Mouse (Mus musculus) gastrocnemius, postnatal 10 days (tissue): ENCODE data around the gene Ctdspl. TPM values are rescaled to one million over a fixed set of nuclear protein-coding genes. Genes with fewer than 3 reads are reported as not detected.
A peak's percentile ranks its signal among the peaks of the same experiment; 100 is the strongest.

Source experiments
- DNase-seq: peaks from one replicate; pipeline ENCODE4 v3.0.0; 2021; ENCODE audit warnings: mixed read lengths
- long read RNA-seq, 2 experiments: library from polyadenylated mRNA; stranded (forward); transcript quantifications; one replicate each; pipeline ENCODE4 v2.0.0; 2021
- total RNA-seq, 2 experiments: library from RNA; stranded (reverse); gene quantifications; 2 replicates each; pipeline ENCODE4 v1.2.3; 2021

Gene Ctdspl
- total RNA-seq = 10 to 100 TPM; 14.5 to 14.6 TPM
- long read RNA-seq, experiment 1, full-length matches to known transcripts = 7 of 11 reads
- long read RNA-seq, experiment 1, partial matches to known transcripts = 0 of 11 reads
- long read RNA-seq, experiment 1, other reads (novel, unspliced or antisense) = 4 of 11 reads
- long read RNA-seq, experiment 2, full-length matches to known transcripts = 9 of 13 reads
- long read RNA-seq, experiment 2, partial matches to known transcripts = 0 of 13 reads
- long read RNA-seq, experiment 2, other reads (novel, unspliced or antisense) = 4 of 13 reads

DNA sequence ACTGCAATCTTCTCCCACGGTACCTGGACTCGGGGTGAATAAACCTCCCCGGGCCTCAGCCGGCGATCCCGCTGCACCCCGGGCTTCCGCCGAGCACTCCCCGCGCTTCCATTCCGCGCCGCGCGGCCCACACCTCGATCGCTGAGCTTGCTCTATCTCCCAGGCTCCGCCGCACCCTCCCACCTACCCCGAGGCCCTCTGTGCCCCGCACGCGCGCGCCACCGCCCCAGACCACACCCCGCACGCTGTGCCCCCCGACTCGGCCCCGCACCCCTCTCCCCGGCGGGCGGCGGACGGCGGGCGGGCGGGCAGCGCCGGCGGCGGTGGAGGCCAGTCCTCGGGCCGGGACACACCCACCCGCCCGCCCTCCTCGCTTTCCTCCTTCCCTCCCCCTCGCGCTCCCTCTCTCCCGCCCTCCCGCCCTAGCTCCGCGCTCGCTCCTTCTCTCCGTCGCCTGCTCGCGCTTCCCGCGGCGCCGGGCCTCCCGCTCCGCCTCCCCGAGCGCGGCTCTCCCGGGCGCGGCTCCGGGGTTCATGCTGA is at the start of gene Ctdspl:
TSS of gene Ctdspl (plus strand) at position 343 of the 540 bp plus-strand sequence.
- DNase-seq = peak; percentile 57

DNA sequence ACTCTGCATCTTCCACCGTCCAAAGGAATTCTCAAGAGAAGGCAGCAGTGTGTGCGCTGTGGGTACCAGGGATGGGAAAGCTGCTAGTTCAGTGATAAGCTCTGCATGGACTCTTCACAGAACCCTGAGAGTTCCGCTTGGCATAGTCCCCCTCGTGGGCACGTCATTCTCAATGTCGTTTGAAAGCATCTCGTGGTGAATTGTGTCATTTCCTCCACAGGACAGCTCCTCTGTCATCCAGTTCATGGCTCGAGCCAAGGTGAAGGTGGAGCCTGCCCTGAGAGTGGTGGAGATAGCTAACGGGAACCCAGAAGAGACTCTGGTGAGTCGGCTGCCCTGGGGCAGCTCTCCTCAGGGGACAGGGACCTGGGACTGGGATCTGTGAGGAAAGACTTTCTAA is 49.4 kb upstream of the Ctdspl start:
- no peak for DNase-seq

DNA sequence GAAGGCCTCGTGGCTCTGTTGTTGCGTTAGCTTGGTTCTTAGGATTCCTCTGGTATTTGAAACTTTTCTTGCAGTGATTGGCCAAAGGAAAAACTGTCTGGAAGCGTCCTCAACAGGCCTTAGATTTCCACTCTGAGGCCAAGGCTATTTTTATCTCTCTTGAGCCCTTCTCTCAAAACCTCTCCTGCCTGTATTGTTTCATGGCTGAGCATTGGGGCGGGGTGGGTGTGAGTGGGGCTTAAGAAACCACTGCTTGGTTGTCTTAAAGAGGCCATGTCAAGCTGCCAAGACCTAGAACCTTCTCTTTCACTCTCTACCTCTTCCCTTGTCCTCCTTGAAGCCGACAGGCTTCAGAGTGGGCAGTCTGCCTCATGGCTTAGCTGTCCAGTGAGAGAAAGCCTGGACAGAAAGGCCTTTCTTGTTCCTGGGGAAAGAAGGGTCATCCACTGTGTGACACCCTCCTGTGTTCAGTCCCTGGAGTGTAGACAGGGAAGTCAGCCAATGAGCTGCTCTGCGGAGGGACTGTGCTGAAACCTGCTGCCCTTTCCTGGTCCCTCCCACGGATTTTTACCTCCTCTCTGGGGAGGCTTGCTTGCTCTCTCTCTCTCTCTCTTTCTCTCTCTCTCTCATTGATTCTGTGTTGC is 48.8 kb upstream of the Ctdspl start:
- DNase-seq = no peak

DNA sequence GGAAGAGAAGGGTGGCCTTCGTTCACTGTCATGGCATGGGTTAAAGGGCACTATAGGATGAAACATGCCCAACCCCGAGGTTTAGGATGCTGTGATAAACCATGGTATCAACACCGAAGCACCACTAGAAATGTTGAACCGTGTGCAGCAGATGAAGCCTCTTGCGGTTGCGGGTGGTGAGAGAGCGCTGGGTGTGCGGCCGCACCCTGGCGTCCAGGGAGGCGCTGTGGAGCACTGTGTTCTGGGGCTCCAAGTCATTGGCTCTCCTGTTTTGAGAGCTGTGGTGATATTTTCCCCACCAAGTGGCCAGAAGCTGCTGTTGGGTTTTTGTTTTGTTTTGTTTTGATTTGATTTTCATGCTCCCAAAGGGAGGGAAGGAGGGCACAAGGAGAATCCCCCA is 47.7 kb upstream of the Ctdspl start:
- DNase-seq = no peak

DNA sequence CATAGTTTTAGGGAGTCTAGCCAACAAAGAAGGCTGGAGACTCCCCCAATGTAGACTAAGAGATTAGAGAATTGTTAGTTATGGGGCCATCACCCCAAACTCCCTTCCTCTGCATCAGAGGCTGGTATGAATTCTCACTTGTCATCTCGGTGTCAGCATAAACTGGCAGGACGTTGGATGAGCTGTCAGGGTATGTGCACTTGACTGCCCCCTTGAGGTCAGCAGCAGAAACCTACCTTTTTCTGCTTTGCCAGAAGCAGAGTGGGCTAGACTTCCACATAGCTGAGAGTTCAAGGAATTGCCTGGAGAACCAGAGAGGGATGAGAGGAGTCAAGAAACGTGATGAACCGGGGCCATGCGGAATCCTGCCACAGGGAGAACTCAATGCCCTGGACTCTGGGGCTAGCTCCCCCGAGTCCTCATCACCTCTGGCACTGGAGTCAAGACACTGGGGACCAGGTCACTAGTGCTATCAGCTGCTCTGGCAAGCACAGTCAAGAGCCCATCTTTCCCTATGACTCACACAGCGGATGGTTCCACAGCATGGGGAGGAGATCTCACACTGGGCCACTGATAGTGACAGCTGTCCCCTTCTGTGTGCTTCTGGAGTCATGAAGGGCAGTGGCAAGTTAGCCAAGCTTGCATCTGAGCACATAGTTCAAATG is 44.8 kb upstream of the Ctdspl start:
- no peak for DNase-seq

DNA sequence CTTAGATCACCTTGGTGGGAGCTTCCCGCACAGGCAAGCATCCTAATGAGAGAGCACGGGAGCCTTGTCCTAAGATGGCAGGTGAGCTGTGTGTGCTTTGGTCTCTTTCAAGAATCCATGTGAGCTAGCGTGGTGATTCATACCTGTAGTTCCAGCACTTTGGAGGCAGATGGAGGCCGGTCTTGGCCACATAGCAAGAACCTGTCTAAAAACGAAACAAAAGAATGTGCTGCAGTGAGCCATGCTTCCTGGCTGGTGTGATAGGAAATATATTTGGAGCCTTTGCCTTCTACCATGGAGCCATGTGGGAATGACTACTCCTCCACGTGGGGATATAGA is 44.3 kb upstream of the Ctdspl start:
- DNase-seq = no peak

DNA sequence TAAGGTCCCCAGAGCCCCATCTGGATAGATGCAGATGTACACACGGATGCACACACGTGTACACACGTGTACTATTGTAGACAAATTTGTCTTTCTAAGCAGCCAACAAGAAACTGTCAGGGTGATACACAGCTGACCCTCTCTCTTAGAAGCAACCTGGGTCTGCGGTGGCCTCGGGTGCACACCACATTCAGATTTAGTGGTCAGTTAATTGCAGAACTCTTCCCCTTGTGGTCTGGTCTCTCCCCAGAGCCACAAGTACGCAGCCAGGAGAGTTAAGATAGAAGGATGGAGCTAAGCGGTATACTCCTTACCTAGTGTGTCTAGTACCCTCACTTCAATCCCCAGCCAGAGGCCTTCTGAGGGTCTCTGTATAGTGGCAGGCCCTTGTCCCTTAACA is 43.1 kb upstream of the Ctdspl start:
- DNase-seq = no peak

DNA sequence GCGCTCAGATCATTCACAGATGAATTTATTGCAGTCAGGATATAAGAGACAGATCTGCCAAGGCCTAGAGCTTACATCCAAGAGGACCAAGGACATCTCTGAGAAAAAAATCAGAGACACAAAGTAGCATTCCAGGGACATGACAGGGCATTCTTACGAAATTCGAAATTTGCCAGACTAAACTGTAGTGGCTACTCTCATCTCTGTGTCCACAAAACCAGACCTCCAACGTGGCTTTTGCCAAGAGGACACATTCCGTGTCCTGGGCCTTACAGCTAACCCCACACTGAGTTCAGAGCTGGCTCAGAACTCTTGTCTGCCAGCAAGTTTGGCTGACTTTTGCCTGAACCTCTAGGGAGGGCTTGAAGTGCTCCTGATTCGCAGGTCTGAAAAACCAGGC is 40.5 kb upstream of the Ctdspl start:
- no peak for DNase-seq

DNA sequence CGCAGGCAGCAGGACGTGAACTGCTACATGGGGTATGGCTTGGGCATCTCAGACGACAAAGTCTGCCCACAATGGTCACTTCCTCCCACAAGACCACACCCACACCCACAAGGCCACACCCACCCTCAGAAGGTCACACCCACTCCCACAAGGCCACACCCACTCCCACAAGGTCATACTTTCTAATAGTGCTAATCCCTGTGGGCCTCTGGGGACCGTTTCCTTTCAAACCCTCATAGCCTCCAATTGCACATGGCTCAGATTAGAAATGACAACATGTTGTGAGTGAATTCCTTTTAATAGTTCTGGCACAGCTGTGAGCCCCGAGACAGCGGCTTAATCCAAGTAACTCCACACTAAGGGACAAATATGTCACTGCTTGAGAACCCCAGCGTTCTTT is 39.1 kb upstream of the Ctdspl start:
- DNase-seq = peak; percentile 27

DNA sequence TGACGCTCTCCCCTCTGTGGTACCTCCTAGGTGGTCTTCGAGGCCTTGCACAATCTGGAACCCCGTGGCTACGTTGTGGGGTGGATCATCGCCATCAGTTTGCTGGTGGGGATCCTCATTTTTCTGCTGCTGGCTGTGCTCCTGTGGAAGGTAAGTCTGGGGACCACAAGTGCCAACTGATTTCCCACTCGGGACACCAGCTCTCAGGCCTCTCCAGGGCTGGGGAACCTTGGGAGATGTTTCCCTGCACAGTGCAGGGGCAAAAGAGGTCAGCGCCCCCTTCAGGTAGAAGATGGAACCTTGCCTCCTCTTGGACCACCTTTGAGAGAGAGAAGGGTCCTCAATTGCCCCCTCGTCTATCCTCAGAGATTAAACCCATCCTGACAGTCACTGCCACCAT is 38.5 kb upstream of the Ctdspl start:
- no peak for DNase-seq

DNA sequence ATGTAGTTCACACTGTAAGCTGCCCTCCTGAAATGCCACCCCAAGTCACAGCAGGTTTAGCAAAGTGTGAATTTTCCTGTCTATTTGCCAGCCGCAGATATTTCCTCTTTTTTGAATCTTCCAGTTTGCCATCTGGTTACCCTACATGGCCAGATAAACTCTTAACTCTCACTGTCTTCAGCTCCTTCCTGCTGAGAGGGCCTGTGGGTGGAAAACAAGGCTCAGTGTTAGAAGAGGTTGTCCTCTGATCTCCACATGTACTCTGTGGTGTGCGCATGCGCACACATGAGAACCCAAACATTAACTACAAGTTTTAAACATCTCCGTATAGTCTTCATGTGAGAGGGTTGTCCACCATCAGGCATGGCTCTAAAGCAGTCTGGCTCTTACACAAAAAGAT is 36.1 kb upstream of the Ctdspl start:
- DNase-seq = no peak

DNA sequence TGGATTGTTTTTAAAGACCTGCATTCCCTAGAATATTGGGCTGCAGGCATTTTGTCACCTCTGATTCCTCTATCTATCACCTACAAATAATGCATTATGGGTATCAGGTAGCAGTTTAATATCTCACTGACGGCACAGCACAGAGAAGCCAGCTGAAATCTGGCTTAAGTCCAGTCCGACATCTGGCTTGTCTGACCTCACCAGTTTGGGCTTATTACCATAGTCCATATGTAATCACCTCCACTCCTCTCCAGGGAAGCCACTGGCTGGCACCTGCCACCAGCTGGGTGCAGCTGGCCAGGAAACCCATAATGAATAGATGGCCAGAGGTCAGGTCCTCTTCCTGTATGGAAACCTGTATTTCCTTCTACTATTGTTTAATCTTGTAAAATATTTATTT is 35.6 kb upstream of the Ctdspl start:
- no peak for DNase-seq

DNA sequence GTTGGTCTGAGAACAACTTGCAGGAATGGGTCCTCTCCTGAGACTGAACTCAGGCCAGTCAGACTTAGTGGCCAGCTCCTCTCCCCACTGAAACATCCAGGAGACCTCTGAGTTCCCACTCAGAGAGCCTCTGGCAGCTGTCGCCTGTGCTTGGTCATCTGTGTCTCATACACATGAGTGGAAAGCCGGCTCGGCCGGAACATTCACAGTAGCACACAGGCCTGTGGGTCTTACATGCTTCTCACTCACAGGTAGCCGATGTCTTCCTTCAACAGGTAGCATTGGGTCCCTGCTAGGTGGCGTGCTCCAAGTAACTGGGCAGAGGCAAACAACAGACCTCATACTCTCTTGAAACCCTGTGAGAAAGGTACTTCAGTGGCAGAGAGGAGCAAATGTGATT is 35.2 kb upstream of the Ctdspl start:
- no peak for DNase-seq

DNA sequence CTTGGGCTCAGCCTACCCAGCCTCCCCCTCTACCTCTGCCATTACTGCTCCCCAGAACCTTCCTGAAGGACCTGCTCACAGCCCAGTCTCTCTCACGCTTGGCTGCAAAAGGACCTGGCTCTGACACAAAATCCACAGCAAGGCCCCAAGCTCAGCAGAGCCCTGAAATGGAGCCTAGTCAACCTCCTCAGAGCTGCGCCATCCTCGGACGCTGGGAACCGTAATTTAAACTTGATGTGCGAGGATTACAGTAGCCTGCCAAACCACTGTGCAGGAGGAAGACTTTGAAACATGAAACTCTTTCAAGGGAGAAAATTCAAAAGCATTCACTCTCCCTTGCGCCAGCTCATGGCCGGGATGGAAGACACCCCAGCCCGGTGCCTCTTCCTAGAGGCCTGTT is 34.7 kb upstream of the Ctdspl start:
- peak; percentile 34 for DNase-seq

DNA sequence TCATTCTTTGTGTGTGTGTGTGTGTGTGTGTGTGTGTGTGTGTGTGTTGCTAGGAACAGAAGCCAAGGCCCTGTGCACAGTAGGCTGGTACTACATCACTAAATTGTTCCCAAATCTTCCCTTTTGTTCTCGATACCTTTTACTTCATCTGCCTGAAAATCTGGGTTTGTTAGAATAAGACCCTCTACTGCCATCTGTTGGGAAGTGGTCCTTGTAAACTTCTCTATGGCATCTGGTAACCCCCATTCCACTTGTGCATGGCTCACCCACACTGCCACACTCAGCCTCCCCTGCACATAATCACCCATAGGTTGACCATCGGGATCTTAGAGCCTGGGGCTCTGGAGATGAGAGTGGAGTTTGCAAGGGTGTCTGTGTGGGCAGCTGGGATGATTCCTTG is 31.2 kb upstream of the Ctdspl start:
- no peak for DNase-seq

DNA sequence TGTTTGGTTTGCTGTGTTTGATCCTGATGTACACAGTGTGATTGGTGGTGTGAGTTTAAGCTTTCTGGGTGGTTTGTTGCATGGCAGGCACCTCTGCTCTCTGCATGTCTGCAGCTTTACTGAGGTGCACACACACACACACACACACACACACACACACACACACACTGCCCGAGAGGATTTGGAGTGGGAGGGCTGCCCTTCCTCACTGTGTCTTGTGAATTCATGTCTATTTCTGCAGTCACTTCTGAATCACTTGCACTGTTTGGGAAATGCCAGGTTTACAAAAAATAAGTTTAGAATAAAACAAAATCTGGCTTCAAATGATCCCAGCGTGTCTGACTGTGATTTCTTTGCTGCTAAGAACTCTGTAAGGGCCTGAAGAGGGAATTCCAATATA is 25.6 kb upstream of the Ctdspl start:
- DNase-seq = no peak

DNA sequence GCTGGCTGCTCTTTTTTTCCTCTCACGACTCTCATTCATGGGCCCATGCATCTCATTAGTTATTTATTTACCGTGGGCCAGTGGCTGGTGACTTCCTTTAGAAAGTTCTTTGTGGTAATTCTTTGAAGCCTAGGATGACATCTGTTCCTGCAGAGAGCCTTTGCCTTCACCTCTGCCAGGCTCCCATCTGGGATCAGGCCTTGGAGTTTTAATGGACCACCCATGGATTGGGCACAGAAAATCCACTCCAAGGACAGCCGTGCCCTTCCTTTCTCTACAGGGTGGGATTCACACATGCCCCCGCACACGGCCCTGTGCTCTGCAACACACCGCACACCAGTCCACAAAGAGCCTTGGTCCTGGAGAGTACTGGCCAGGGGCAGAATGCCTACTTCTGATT is 24.3 kb upstream of the Ctdspl start:
- DNase-seq = no peak

DNA sequence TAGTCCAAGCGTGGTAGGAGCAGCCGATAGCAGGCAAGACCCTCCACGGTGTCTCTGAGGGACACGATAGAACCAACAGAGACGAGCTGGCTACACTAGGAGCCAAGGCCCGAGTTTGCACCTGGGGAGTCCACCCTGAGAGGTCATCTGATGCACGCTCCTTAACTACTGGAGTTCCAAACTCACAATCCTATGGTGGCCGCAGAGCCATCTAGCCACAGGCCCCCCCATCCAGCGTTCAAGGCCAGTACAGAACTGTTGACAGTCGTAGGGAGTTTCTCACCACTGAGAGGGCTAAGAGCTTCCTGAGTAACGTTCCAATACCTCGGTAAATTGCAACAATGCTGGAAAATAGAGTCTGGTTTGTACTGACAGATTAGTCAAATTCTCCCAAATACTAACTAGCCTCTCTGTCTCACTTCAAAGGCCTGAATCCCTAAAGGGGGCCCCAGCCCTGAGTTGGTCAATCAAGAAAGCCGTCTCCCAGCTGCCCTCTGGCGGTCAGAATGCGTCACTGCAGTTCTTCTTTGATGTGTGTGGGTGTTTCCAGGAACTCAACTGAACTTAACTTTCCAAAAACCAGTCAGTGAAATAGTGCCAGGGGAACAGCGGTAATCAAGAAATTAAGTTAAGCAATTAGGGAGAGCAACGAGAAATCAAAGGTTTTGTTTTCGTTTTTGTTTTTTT is 18.2 kb upstream of the Ctdspl start:
- DNase-seq = peak; percentile 85

DNA sequence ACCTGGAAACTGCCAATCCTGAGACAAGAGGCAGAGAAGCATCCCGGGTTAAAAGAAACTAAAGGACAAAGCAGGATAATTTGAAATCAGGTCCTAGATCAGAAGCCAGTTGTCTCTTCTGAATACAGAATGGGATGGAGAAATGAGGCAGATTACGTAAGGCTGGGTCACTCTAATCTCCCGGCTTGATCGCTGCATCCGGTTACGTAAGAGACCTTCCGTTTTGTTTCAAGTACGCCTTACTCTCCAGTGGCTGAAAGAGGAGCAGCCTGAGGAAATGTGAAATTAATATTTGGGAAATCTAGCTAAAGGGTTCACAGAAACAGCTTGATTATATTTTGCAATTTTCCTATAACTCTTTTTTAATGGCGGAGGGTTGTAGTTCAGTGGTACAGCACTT is 13.2 kb upstream of the Ctdspl start:
- DNase-seq = no peak

DNA sequence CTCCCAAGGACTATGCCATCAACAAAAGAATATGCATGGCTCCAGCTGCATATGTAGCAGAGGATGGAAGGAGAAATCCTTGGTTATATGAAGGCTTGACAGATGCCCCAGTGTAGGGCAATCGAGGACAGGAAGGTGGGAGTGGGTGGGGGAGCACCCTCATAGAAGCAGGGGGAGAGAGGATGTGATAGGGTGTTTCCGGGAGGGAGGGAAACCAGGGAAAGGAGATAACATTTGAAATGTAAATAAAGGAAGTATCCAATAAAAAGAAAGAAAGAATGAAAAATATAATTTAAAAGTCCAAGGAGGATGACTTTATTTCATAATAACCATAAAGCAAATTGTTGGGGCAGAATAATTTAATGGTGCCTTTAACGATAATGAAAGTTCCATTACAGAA is 12.6 kb upstream of the Ctdspl start:
- no peak for DNase-seq

DNA sequence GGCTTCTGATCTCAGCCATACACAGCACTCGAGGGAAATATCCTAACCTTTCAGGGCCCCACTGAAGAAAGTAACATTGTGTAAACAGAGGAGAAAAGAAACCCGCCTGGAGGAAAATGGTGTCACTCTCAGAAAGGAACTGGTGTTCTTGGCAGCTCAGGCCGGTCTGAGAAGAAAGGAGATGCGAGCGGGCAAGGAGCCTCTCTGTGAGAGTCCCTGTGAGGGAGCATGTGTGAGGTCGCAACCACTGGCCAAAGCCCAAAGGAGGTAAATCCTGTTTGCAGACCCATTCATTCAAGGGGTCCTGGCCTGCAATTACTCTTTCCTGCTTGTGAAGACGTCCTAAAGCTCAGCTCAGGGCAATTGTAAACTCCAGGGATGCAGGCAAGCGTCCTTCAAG is 11.7 kb upstream of the Ctdspl start:
- DNase-seq = no peak

DNA sequence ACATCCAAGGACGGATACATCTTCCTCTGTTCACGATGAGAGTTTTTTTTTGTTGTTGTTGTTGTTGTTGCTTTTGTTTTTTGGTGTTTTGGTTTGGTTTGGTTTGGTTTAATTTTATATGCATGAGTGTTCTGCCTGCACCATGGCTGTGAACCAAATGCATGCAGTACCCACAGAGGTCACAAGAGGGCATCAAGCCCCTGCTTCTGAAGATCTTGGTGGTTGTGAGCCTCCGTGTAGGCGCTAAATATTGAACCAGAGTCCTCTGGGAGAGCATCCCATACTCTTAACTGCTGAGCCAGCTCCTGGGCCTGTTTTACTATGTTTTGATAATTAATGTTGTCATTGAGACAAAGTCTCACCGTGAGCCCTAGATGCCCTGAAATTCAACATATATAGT is 11.0 kb upstream of the Ctdspl start:
- DNase-seq = no peak

DNA sequence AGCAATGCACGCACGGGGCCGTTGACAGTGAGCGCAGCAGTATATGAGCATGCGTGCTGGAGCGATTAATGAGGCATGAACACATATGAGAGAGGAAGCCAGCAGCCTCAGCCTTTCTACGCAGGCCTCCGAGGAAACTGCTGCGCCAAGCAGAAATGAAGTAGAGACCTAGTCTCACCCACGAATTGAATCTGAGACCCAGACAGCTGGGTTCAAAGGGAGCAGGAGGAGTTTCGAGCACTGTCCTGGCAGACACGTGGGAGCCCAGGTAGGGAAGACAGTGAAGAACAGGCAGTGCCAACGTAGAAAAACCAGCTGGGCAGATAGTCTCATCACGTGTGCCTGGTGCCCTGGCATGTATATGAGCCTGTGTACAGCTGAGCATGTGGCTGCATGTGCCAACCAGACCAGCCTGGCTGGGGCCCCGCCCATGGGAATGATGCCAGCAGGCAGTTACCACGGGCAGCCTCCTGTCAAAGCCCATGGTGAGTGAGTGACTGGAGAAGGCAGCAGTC is 6.5 kb upstream of the Ctdspl start:
- peak; percentile 47 for DNase-seq
